Mouse (Mus musculus) cerebellum, adult 18-20 months (tissue): Measurements from ENCODE around the gene Odf2.

Source experiments
- DNase-seq, 2 experiments: peaks; one replicate each; pipeline ENCODE4 v3.0.0; 2021

The Odf2 gene

GRCm38 (mm10) chr2:29940073-29940472, 51.1 kb downstream of the Odf2 start:
- DNase-seq: no peak

GRCm38 (mm10) chr2:29940826-29941225, 51.8 kb downstream of the Odf2 start:
- DNase-seq: peak; percentile 41 to 60

DNA sequence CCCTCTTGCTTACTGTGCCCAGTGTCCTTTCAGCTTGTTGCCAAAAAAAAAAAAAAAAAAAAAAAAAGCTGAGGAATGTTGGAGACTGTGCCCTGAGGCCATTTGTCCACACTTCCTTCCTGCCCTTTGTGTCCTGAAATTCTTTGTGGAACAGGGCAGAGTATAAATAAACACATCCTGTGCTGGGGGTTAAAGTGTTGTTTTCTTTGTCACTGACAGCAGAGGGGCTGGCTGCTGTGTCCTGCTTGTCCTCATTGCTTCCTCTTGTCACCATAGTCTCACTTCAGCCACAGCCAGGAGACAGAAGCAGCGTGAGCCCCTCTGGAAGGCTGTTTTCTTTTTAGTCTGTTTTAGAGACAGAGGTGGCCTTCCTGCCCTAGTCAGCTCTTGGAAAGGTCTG, 55.7 kb downstream of the Odf2 start:
- no peak for DNase-seq

GRCm38 (mm10) chr2:29948896-29949295, 59.9 kb downstream of the Odf2 start:
- no peak for DNase-seq

GRCm38 (mm10) chr2:29961246-29961645, 72.2 kb downstream of the Odf2 start:
- DNase-seq: no peak

DNA sequence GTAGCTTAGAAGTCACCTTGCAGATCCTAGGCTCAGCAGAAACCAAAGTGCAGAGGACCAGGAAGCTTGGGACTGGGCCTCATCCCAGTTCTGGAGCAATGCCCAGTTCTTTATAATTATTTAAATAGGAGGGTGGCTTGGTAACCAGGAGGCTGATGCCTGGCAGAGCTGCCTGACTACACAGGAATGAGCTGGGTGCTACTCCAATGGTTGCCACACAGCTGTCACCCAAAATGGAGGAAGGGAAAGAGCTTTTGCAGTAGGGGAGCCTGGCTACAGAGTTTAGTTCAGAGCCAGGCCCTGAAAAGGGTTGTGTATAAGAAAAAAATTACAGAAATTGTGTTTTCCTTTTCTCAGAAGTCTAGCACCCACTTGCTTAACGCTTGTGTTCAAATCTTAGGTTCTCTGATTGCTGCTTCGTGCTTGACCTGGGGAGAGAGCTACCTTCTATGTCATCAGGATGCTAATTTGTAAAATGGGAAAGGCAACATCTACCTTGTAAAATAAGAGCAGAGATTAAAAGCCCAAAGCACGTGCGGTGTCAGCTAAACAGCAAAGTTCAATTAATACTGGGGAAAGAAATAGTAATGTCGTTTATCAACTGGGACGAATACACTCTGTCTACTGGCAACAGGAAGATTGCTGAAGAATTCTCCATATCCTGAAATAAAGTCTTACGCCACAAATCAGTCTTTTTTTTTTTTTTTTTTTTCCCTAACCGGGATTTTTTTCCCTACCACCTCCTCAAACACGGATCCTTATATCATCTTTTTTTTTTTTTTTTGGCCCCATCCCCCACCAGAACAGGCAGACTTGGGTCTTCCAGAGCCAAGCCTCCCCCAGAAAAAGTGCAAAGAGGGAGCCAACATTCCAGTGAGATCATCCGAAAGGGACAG, 75.6 kb downstream of the Odf2 start:
- peak; percentile 33 to 42 for DNase-seq

- DNase-seq: peak; percentile 95 to 99
Observed at GRCm38 (mm10) chr2:29965250-29965843, 76.3 kb downstream of the Odf2 start, which contains the start of gene Sptan1. Sptan1 (plus strand) TSS chr2:29965560.

DNA sequence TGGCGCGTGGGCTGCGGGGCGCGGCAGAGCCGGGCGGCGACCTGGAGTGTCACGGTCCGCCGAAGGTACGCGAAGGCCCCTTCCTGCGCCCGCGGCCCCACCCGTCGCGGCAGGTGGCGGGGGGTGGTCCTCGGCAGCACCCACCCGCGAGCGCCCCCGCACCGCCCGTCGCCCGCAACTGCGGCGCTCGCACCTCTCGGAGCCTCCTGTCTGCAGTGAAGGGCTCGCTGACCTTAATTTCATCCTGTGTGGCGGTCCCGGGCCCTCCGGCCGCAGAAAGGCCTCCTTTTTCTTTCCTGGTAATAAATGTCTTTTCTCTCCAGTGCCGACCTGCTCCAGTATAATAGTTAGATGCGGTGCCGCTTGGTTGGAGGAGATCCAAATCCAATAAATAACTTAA, 76.9 kb downstream of the Odf2 start:
- DNase-seq: peak; percentile 41 to 73

DNA sequence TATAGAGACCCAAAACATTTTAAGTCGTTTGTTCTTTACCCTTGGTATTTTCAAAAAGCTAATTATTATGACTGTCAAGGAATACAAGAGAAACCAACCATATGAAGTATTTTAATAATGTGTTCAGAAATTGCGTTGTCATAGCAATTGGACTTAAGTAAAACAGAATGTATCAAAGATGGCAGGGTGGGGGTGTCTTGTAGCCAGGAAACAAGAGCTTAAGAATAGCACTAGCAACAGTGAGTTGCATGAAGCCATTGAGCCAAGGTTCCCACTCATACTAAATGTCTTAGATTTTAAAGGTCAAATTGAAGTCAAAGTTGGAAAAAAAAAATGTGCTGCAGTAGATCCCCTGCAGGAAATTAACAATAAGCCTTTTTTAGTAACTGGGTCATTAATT, 77.8 kb downstream of the Odf2 start:
- DNase-seq: no peak

DNA sequence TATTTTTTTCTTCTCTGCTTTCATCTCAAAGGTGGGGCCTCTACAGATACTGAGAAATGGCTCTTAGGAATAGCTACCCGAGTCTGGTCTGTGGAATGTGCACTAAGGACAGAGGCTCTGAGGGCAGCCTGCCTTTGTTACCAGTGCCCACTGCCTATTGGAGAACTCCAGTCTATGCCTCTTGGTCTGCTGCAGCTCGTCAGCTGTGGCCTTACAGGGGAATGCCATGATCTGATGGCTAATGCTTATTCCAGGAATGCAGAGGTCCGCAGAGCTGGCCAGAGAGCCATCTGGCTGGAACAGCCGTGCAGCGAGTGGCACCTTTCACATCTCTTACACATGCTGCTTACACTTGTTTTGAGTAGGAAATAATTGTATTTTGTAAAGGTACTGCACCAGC, 78.7 kb downstream of the Odf2 start:
- DNase-seq: peak in 1 of 2 experiments; percentile 20

DNA sequence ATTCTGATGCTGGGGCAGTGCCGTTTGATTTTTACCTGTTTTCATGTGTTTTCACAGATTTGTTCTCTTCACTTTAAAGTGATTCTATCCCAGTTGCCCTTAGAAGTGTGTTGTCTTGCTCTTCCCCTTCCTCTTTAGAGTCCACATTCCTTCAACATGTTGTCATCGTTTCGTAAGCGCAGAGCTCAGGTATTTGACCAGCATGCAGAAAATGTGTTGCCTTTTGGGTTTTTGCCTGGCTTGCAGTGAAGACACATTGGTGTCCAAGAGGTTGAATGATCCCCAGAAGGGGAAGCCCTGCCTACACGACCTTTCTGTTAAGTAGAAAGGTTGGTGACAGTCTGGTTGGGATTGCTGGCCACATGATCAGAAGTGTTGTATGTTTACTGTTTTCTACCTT, 79.6 kb downstream of the Odf2 start:
- DNase-seq: no peak

GRCm38 (mm10) chr2:29971838-29972635, 83.0 kb downstream of the Odf2 start:
- peak; percentile 77 to 86 for DNase-seq

- no peak for DNase-seq
Observed at GRCm38 (mm10) chr2:29973525-29973924, 84.5 kb downstream of the Odf2 start.

- DNase-seq: peak; percentile 63 to 64
Observed at GRCm38 (mm10) chr2:29977307-29977706, 88.3 kb downstream of the Odf2 start.

DNA sequence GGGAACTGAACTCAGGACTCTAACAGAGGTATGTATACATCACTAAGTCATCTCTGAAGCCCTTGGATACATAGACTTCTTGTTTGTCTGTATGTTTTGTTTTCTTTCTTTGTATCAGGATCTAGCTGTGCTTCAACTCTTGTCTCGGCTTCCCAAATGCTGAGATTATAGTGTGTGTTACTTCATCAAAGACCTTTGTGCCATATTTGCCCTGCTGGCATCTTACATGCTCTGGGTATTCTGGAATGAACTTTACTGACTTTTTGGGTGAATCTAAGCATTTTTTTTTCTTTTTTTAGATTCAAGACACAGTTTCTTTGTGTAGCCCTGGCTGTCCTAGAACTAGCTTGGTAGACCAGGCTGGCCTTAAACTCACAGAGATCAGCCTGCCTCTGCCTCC, 91.6 kb downstream of the Odf2 start:
- no peak for DNase-seq
